Mouse (Mus musculus): ENCODE data around the gene Tmprss3. TPM values are rescaled to one million over a fixed set of nuclear protein-coding genes. Genes with fewer than 3 reads are reported as not detected.

Tmprss3 gene
- polyA plus RNA-seq, 1 experiment from 2014 or later: 0.16 TPM

- no peaks in the 10 kb centered on the region for H3K9me3 ChIP-seq (ENCODE audit: control insufficient read depth, low read length)
- ATAC-seq (ENCODE audit: low FRiP score) (no peak), DNase-seq (ENCODE audit: low spot score, missing footprints) (no peak)
- no peak overlapping the region for H3K4me3 ChIP-seq (ENCODE audit: low read depth, low read length)
- H3K27ac ChIP-seq (ENCODE audit: low read depth, low read length): no peak overlapping the region
- no peaks in the 10 kb centered on the region for H3K27me3 ChIP-seq (ENCODE audit: control insufficient read depth, insufficient read depth, low read length)
- H3K36me3 ChIP-seq (ENCODE audit: control insufficient read depth, insufficient read depth, low read length): no peaks in the 10 kb centered on the region
- no peaks in the 10 kb centered on the region for H3K4me1 ChIP-seq (ENCODE audit: control insufficient read depth, insufficient read depth, low read length)
- H3K4me2 ChIP-seq: no peak overlapping the region
- H3K9ac ChIP-seq (ENCODE audit: low read length): no peak overlapping the region
- 86% methylated on average over 8 of the region's 8 CpGs for WGBS
Measured at GRCm38 (mm10) chr17:31153785-31154184, 45.0 kb downstream of the Tmprss3 start.

GRCm38 (mm10) chr17:31152966-31153499, 45.7 kb downstream of the Tmprss3 start:
- no peak for DNase-seq (ENCODE audit: low spot score, missing footprints)
- H3K4me3 ChIP-seq (ENCODE audit: low read depth, low read length): no peak overlapping the region
- no peak overlapping the region for H3K4me2 ChIP-seq
- no peak overlapping the region for H3K9ac ChIP-seq (ENCODE audit: low read length)
- H3K4me1 ChIP-seq (ENCODE audit: control insufficient read depth, insufficient read depth, low read length): no peaks in the 10 kb centered on the region
- 82% methylated on average over 9 of the region's 9 CpGs for WGBS
- H3K9me3 ChIP-seq (ENCODE audit: control insufficient read depth, low read length): no peaks in the 10 kb centered on the region
- no peak for ATAC-seq (ENCODE audit: low FRiP score)
- H3K27me3 ChIP-seq (ENCODE audit: control insufficient read depth, insufficient read depth, low read length): no peaks in the 10 kb centered on the region
- H3K36me3 ChIP-seq (ENCODE audit: control insufficient read depth, insufficient read depth, low read length): no peaks in the 10 kb centered on the region
- H3K27ac ChIP-seq (ENCODE audit: low read depth, low read length): no peak overlapping the region

GRCm38 (mm10) chr17:31152512-31152911, 46.3 kb downstream of the Tmprss3 start:
- no peaks in the 10 kb centered on the region for H3K36me3 ChIP-seq (ENCODE audit: control insufficient read depth, insufficient read depth, low read length)
- 57% methylated on average over 5 of the region's 5 CpGs for WGBS
- DNase-seq (ENCODE audit: low spot score, missing footprints) (no peak), ATAC-seq (ENCODE audit: low FRiP score) (no peak)
- no peaks in the 10 kb centered on the region for H3K27me3 ChIP-seq (ENCODE audit: control insufficient read depth, insufficient read depth, low read length)
- H3K9ac ChIP-seq (ENCODE audit: low read length): no peak overlapping the region
- H3K4me2 ChIP-seq: no peak overlapping the region
- no peak overlapping the region for H3K4me3 ChIP-seq (ENCODE audit: low read depth, low read length)
- H3K9me3 ChIP-seq (ENCODE audit: control insufficient read depth, low read length): no peaks in the 10 kb centered on the region
- H3K4me1 ChIP-seq (ENCODE audit: control insufficient read depth, insufficient read depth, low read length): no peaks in the 10 kb centered on the region
- no peak overlapping the region for H3K27ac ChIP-seq (ENCODE audit: low read depth, low read length)

- no peak for DNase-seq (ENCODE audit: low spot score, missing footprints)
- H3K4me3 ChIP-seq (ENCODE audit: low read depth, low read length): no peak overlapping the region
- WGBS: 81% methylated on average over 9 of the region's 9 CpGs
Measured at GRCm38 (mm10) chr17:31145998-31146397, 52.8 kb downstream of the Tmprss3 start.

GRCm38 (mm10) chr17:31144040-31145037, 54.4 kb downstream of the Tmprss3 start, which contains the start of gene Tff2:
Gene Tff2, minus strand, starts transcription at chr17:31144282.
- Histone ChIP-seq H3K27me3 (ENCODE audit: control insufficient read depth, insufficient read depth, low read length) (no peaks in the 10 kb centered on the region), H3K36me3 (ENCODE audit: control insufficient read depth, insufficient read depth, low read length) (no peaks in the 10 kb centered on the region), H3K9ac (ENCODE audit: low read length) (no peak within 1 kb of the TSS), H3K4me3 (ENCODE audit: low read depth, low read length) (no peak within 1 kb of the TSS), H3K9me3 (ENCODE audit: control insufficient read depth, low read length) (no peaks in the 10 kb centered on the region), H3K27ac (ENCODE audit: low read depth, low read length) (no peak within 1 kb of the TSS), H3K4me1 (ENCODE audit: control insufficient read depth, insufficient read depth, low read length) (no peaks in the 10 kb centered on the region), H3K4me2 (no peak within 1 kb of the TSS)
- ATAC-seq (ENCODE audit: low FRiP score) (no peak), DNase-seq (ENCODE audit: low spot score, missing footprints) (no peak)
- 80% methylated on average over 15 of the region's 15 CpGs for WGBS

More at GRCm38 (mm10) chr17:31145998-31146397, 52.8 kb downstream of the Tmprss3 start:
- Histone ChIP-seq H3K9ac (ENCODE audit: low read length) (no peak overlapping the region), H3K27ac (ENCODE audit: low read depth, low read length) (no peak overlapping the region), H3K9me3 (ENCODE audit: control insufficient read depth, low read length) (no peaks in the 10 kb centered on the region), H3K36me3 (ENCODE audit: control insufficient read depth, insufficient read depth, low read length) (no peaks in the 10 kb centered on the region), H3K27me3 (ENCODE audit: control insufficient read depth, insufficient read depth, low read length) (no peaks in the 10 kb centered on the region), H3K4me2 (no peak overlapping the region), H3K4me1 (ENCODE audit: control insufficient read depth, insufficient read depth, low read length) (no peaks in the 10 kb centered on the region)
- no peak for ATAC-seq (ENCODE audit: low FRiP score)

- WGBS: 93% methylated on average over 7 of the region's 7 CpGs
- ATAC-seq (ENCODE audit: low FRiP score): no peak
- DNase-seq (ENCODE audit: low spot score, missing footprints): no peak
- Histone ChIP-seq H3K27ac (ENCODE audit: low read depth, low read length) (no peak overlapping the region), H3K36me3 (ENCODE audit: control insufficient read depth, insufficient read depth, low read length) (no peaks in the 10 kb centered on the region), H3K9me3 (ENCODE audit: control insufficient read depth, low read length) (no peaks in the 10 kb centered on the region), H3K9ac (ENCODE audit: low read length) (no peak overlapping the region), H3K27me3 (ENCODE audit: control insufficient read depth, insufficient read depth, low read length) (no peaks in the 10 kb centered on the region), H3K4me2 (no peak overlapping the region), H3K4me3 (ENCODE audit: low read depth, low read length) (no peak overlapping the region), H3K4me1 (ENCODE audit: control insufficient read depth, insufficient read depth, low read length) (no peaks in the 10 kb centered on the region)
Measured at GRCm38 (mm10) chr17:31142116-31142515, 56.7 kb downstream of the Tmprss3 start.

- Histone ChIP-seq H3K4me1 (ENCODE audit: control insufficient read depth, insufficient read depth, low read length) (no peaks in the 10 kb centered on the region), H3K36me3 (ENCODE audit: control insufficient read depth, insufficient read depth, low read length) (no peaks in the 10 kb centered on the region), H3K27ac (ENCODE audit: low read depth, low read length) (no peak overlapping the region), H3K4me3 (ENCODE audit: low read depth, low read length) (no peak overlapping the region), H3K4me2 (no peak overlapping the region), H3K9me3 (ENCODE audit: control insufficient read depth, low read length) (no peaks in the 10 kb centered on the region), H3K27me3 (ENCODE audit: control insufficient read depth, insufficient read depth, low read length) (no peaks in the 10 kb centered on the region), H3K9ac (ENCODE audit: low read length) (no peak overlapping the region)
- ATAC-seq (ENCODE audit: low FRiP score) (no peak), DNase-seq (ENCODE audit: low spot score, missing footprints) (no peak)
- 15% methylated on average over 5 of the region's 5 CpGs for WGBS
Measured at GRCm38 (mm10) chr17:31138398-31138797, 60.4 kb downstream of the Tmprss3 start.

GRCm38 (mm10) chr17:31136821-31137220, 62.0 kb downstream of the Tmprss3 start:
- Histone ChIP-seq H3K4me3 (ENCODE audit: low read depth, low read length) (no peak overlapping the region), H3K4me2 (no peak overlapping the region), H3K4me1 (ENCODE audit: control insufficient read depth, insufficient read depth, low read length) (no peaks in the 10 kb centered on the region), H3K9ac (ENCODE audit: low read length) (no peak overlapping the region), H3K36me3 (ENCODE audit: control insufficient read depth, insufficient read depth, low read length) (no peaks in the 10 kb centered on the region), H3K27me3 (ENCODE audit: control insufficient read depth, insufficient read depth, low read length) (no peaks in the 10 kb centered on the region), H3K27ac (ENCODE audit: low read depth, low read length) (no peak overlapping the region), H3K9me3 (ENCODE audit: control insufficient read depth, low read length) (no peaks in the 10 kb centered on the region)
- 96% methylated on average over 1 of the region's 1 CpGs for WGBS
- DNase-seq (ENCODE audit: low spot score, missing footprints): no peak
- ATAC-seq (ENCODE audit: low FRiP score): no peak

GRCm38 (mm10) chr17:31136291-31136690, 62.5 kb downstream of the Tmprss3 start:
- no peak for DNase-seq (ENCODE audit: low spot score, missing footprints)
- Histone ChIP-seq H3K4me3 (ENCODE audit: low read depth, low read length) (no peak overlapping the region), H3K27ac (ENCODE audit: low read depth, low read length) (no peak overlapping the region), H3K36me3 (ENCODE audit: control insufficient read depth, insufficient read depth, low read length) (no peaks in the 10 kb centered on the region), H3K9ac (ENCODE audit: low read length) (no peak overlapping the region), H3K4me1 (ENCODE audit: control insufficient read depth, insufficient read depth, low read length) (no peaks in the 10 kb centered on the region), H3K27me3 (ENCODE audit: control insufficient read depth, insufficient read depth, low read length) (no peaks in the 10 kb centered on the region), H3K4me2 (no peak overlapping the region), H3K9me3 (ENCODE audit: control insufficient read depth, low read length) (no peaks in the 10 kb centered on the region)
- whole genome bisulfite sequencing: 65% methylated on average over 3 of the region's 3 CpGs
- no peak for ATAC-seq (ENCODE audit: low FRiP score)

Data from midbrain, embryonic 11.5 days (tissue).